Mouse (Mus musculus): Measurements from ENCODE around the gene Snapc2. TPM values are rescaled to one million over a fixed set of nuclear protein-coding genes. Genes with fewer than 3 reads are reported as not detected.

Snapc2 gene
- total RNA-seq, 2 experiments from 2014 or later, result 12.0 to 18.3 TPM

GRCm38 (mm10) chr8:4265160-4265914 is 12.5 kb downstream of the Snapc2 start:
- no peak for ATAC-seq (replicated peaks; ENCODE audit: poor library complexity)

GRCm38 (mm10) chr8:4267627-4268026 is 14.7 kb downstream of the Snapc2 start:
- ATAC-seq (replicated peaks; ENCODE audit: poor library complexity), result peak; percentile 90

- no peak for ATAC-seq (replicated peaks; ENCODE audit: poor library complexity)
These were observed 16.7 kb downstream of the Snapc2 start for GRCm38 (mm10) chr8:4269609-4270008.

- ATAC-seq (replicated peaks; ENCODE audit: poor library complexity), result peak; percentile 99
These were observed 22.6 kb downstream of the Snapc2 start, which contains the start of gene Timm44 for GRCm38 (mm10) chr8:4275275-4276110. Gene Timm44 (minus strand): TSS chr8:4275913.

GRCm38 (mm10) chr8:4276111-4276465 is 23.2 kb downstream of the Snapc2 start:
- no peak for ATAC-seq (replicated peaks; ENCODE audit: poor library complexity)

- no peak; the same call in 1 of the 2 replicates for ATAC-seq (replicated peaks; ENCODE audit: poor library complexity)
These were observed 39.9 kb downstream of the Snapc2 start for GRCm38 (mm10) chr8:4292738-4293137.

- ATAC-seq (replicated peaks; ENCODE audit: poor library complexity), result peak; percentile 36
These were observed 44.9 kb downstream of the Snapc2 start for GRCm38 (mm10) chr8:4297822-4298221.

GRCm38 (mm10) chr8:4304124-4304547 is 51.3 kb downstream of the Snapc2 start:
- peak; percentile 78 for ATAC-seq (replicated peaks; ENCODE audit: poor library complexity)

Other genes with a start within 250 kb of the Snapc2 start
- gene Cd209f, start 147.2 kb upstream of the Snapc2 start, total RNA-seq (2015), result not detected in 2 replicates
- 0.30 TPM in 1 of 2 replicates, not detected in the other for gene Cd209f, start 147.2 kb upstream of the Snapc2 start, total RNA-seq (2017)
- 0.22 TPM in 1 of 2 replicates, not detected in the other for gene Cd209g, start 119.0 kb upstream of the Snapc2 start, total RNA-seq (2015)
- gene Cd209g, start 119.0 kb upstream of the Snapc2 start, total RNA-seq (2017), result not detected in 2 replicates
- 3.3 and 3.5 TPM in 2 replicates for gene Evi5l, start 86.5 kb upstream of the Snapc2 start, total RNA-seq (2015)
- 6.2 and 7.5 TPM in 2 replicates for gene Evi5l, start 86.5 kb upstream of the Snapc2 start, total RNA-seq (2017)
- 0.32 and 0.46 TPM in 2 replicates for gene Prr36, start 35.6 kb upstream of the Snapc2 start, total RNA-seq (2015)
- 0.04 and 0.14 TPM in 2 replicates for gene Prr36, start 35.6 kb upstream of the Snapc2 start, total RNA-seq (2017)
- gene Lrrc8e, start 26.3 kb upstream of the Snapc2 start, total RNA-seq (2015), result not detected in 2 replicates
- gene Lrrc8e, start 26.3 kb upstream of the Snapc2 start, total RNA-seq (2017), result not detected in 2 replicates
- 29.7 and 34.2 TPM in 2 replicates for gene Map2k7, start 14.3 kb upstream of the Snapc2 start, total RNA-seq (2015)
- gene Map2k7, start 14.3 kb upstream of the Snapc2 start, total RNA-seq (2017), result 29.2 and 29.4 TPM in 2 replicates
- gene Gm49320, start 14.2 kb upstream of the Snapc2 start, total RNA-seq (2015), result 1.2 and 2.6 TPM in 2 replicates
- not detected in 2 replicates for gene Gm49320, start 14.2 kb upstream of the Snapc2 start, total RNA-seq (2017)
- 2.5 and 3.9 TPM in 2 replicates for gene Tgfbr3l, start 4.9 kb upstream of the Snapc2 start, total RNA-seq (2015)
- 2.3 and 2.8 TPM in 2 replicates for gene Tgfbr3l, start 4.9 kb upstream of the Snapc2 start, total RNA-seq (2017)
- gene Ctxn1, start 6.2 kb downstream of the Snapc2 start, total RNA-seq (2015), result 2.8 and 4.2 TPM in 2 replicates
- 0.81 TPM in 1 of 2 replicates, not detected in the other for gene Ctxn1, start 6.2 kb downstream of the Snapc2 start, total RNA-seq (2017)
- 65.6 and 89.1 TPM in 2 replicates for gene Timm44, start 22.8 kb downstream of the Snapc2 start, total RNA-seq (2015)
- 128 and 146 TPM in 2 replicates for gene Timm44, start 22.8 kb downstream of the Snapc2 start, total RNA-seq (2017)
- gene Ccl25, start 72.1 kb downstream of the Snapc2 start, total RNA-seq (2015), result 20.5 and 20.6 TPM in 2 replicates
- 4.6 and 13.4 TPM in 2 replicates for gene Ccl25, start 72.1 kb downstream of the Snapc2 start, total RNA-seq (2017)
- gene Elavl1, start 72.3 kb downstream of the Snapc2 start, total RNA-seq (2015), result 134 and 150 TPM in 2 replicates
- gene Elavl1, start 72.3 kb downstream of the Snapc2 start, total RNA-seq (2017), result 74.7 and 80.8 TPM in 2 replicates
- 1.8 and 3.2 TPM in 2 replicates for gene Cers4, start 239.9 kb downstream of the Snapc2 start, total RNA-seq (2015)
- 0.67 and 3.2 TPM in 2 replicates for gene Cers4, start 239.9 kb downstream of the Snapc2 start, total RNA-seq (2017)